Mouse (Mus musculus) limb, embryonic 11.5 days (tissue): ENCODE measurements at regions not wholly inside any gene's neighbourhood (a gene's known extent, or its start where the extent isn't known, plus 50 kb on each side); places are given as distances from the start of the nearest gene placed in this dataset.
A peak's percentile ranks its signal among the peaks of the same experiment; 100 is the strongest.

Source experiments
- ATAC-seq: fragments of 200-750 bp; cut with Nextera tagmentation; 2 replicates; pipeline ENCODE4 v1.8.0; 2017; ENCODE audit warnings: low read depth; ENCODE audit not compliant: insufficient number of reproducible peaks, low FRiP score, low TSS enrichment
- DNase-seq: peaks from one replicate; pipeline ENCODE4 v3.0.0-alpha.2; 2015; ENCODE audit warnings: low spot score
- H3K27ac ChIP-seq: fragments of 300-500 bp; sonication (generic); replicated peaks from 2 replicates; pipeline ENCODE4 v1.5.1; 2014; ENCODE audit warnings: low read depth, mild to moderate bottlenecking, low read length
- H3K27me3 ChIP-seq: fragments of 300-500 bp; sonication (generic); 2 replicates; pipeline ENCODE4 v1.6.1; 2014; ENCODE audit warnings: mild to moderate bottlenecking, low read length, mixed read lengths; ENCODE audit not compliant: control insufficient read depth, insufficient read depth
- H3K36me3 ChIP-seq: fragments of 300-500 bp; sonication (generic); 2 replicates; pipeline ENCODE4 v1.6.1; 2014; ENCODE audit warnings: mild to moderate bottlenecking, low read length, moderate library complexity, mixed read lengths; ENCODE audit not compliant: control insufficient read depth, insufficient read depth
- H3K4me1 ChIP-seq: fragments of 300-500 bp; sonication (generic); 2 replicates; pipeline ENCODE4 v1.6.1; 2014; ENCODE audit warnings: low read length, mixed read lengths; ENCODE audit not compliant: control insufficient read depth, insufficient read depth
- H3K4me2 ChIP-seq: fragments of 300-500 bp; sonication (generic); 2 replicates; pipeline ENCODE4 v1.6.1; 2014; ENCODE audit warnings: low read depth, mild to moderate bottlenecking, moderate library complexity; ENCODE audit not compliant: severe bottlenecking
- H3K4me3 ChIP-seq: fragments of 300-500 bp; sonication (generic); 2 replicates; pipeline ENCODE4 v1.5.1; 2014; ENCODE audit warnings: low read depth, low read length
- H3K9ac ChIP-seq: fragments of 300-500 bp; sonication (generic); 2 replicates; pipeline ENCODE4 v1.6.1; 2014; ENCODE audit warnings: mild to moderate bottlenecking, low read length
- H3K9me3 ChIP-seq: fragments of 300-500 bp; sonication (generic); 2 replicates; pipeline ENCODE4 v1.6.1; 2016; ENCODE audit warnings: low read length; ENCODE audit not compliant: control insufficient read depth
- WGBS: fragments of 180-500 bp; shearing (Covaris S2); extraction: QIAGEN DNeasy Blood & Tissue Kit; methylation state at CpG from one replicate; pipeline ENCODE4 v1.1.7; 2014; 5-methylcytosine and 5-hydroxymethylcytosine counted together

- H3K36me3 ChIP-seq, result no peaks in the 10 kb centered on the region
- H3K27me3 ChIP-seq, result no peaks in the 10 kb centered on the region
- no peaks in the 10 kb centered on the region for H3K4me1 ChIP-seq
- WGBS, result 87% methylated on average over 7 of the region's 7 CpGs
- no peak overlapping the region for H3K4me3 ChIP-seq
- H3K9ac ChIP-seq, result no peak overlapping the region
- H3K27ac ChIP-seq, result no peak overlapping the region
- ATAC-seq (no peak), DNase-seq (no peak)
- no peak overlapping the region for H3K4me2 ChIP-seq
- no peaks in the 10 kb centered on the region for H3K9me3 ChIP-seq
These were observed 392.9 kb upstream of the Igfbp3 start for GRCm38 (mm10) chr11:7606652-7607051.

GRCm38 (mm10) chr11:7592010-7592409 lies 378.3 kb upstream of the Igfbp3 start:
- Histone ChIP-seq H3K27me3 (no peaks in the 10 kb centered on the region), H3K4me3 (no peak overlapping the region), H3K27ac (no peak overlapping the region), H3K4me2 (no peak overlapping the region), H3K9ac (no peak overlapping the region), H3K9me3 (no peaks in the 10 kb centered on the region), H3K36me3 (no peaks in the 10 kb centered on the region), H3K4me1 (no peaks in the 10 kb centered on the region)
- ATAC-seq (no peak), DNase-seq (no peak)
- 86% methylated on average over 4 of the region's 4 CpGs for WGBS

GRCm38 (mm10) chr11:7583296-7583695 lies 369.6 kb upstream of the Igfbp3 start:
- no peaks in the 10 kb centered on the region for H3K27me3 ChIP-seq
- H3K9me3 ChIP-seq, result no peaks in the 10 kb centered on the region
- 90% methylated on average over 2 of the region's 2 CpGs for WGBS
- ATAC-seq (no peak), DNase-seq (no peak)
- no peaks in the 10 kb centered on the region for H3K36me3 ChIP-seq
- no peak overlapping the region for H3K4me2 ChIP-seq
- no peak overlapping the region for H3K9ac ChIP-seq
- no peak overlapping the region for H3K4me3 ChIP-seq
- no peaks in the 10 kb centered on the region for H3K4me1 ChIP-seq
- H3K27ac ChIP-seq, result no peak overlapping the region

DNA sequence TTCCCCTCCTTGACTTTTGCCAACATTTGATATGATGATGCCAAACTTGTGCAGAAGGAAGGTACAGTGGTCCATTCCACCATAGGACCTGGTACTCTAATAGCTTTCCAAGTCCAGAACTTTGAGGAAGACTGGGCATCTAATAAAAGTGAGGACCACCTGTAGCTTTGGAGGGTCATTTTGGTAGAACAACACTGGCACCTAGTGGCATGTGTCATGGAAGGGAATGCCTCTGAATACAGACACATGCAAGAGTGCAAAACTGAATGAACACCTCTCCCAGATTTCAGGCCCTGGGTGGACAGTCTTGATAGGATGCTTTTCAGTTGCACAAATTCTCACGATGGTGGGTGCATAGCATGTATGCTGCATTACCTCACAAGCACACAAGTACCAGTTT lies 354.8 kb upstream of the Igfbp3 start:
- 81% methylated on average over 1 of the region's 1 CpGs for WGBS
- ATAC-seq, result no peak
- Histone ChIP-seq H3K4me1 (no peaks in the 10 kb centered on the region), H3K36me3 (no peaks in the 10 kb centered on the region), H3K9ac (no peak overlapping the region), H3K9me3 (no peaks in the 10 kb centered on the region), H3K4me2 (no peak overlapping the region), H3K27ac (no peak overlapping the region), H3K27me3 (no peaks in the 10 kb centered on the region), H3K4me3 (no peak overlapping the region)
- peak; percentile 42 for DNase-seq

DNA sequence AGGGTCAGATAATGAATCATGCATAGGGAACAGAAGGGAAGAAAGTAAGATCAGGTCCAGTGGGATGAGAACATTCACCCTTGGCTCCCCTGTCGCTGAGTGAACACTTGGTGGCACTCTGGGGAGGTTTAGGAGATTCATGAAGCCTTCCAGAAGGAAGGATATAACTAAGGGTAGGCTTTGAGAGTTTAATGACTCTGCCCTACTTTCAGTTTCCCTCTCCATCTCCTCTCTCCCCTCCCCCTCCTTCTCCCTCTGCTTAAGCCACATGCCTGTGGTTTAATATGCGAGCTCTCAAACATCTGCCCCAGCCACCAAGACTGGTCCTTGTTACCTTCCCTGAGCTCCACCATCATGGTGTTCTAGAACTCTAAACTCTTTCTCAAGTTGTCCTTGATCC lies 348.3 kb upstream of the Igfbp3 start:
- Histone ChIP-seq H3K36me3 (no peaks in the 10 kb centered on the region), H3K27me3 (no peaks in the 10 kb centered on the region), H3K4me1 (no peaks in the 10 kb centered on the region), H3K4me2 (no peak overlapping the region), H3K9me3 (no peaks in the 10 kb centered on the region), H3K27ac (no peak overlapping the region), H3K4me3 (no peak overlapping the region), H3K9ac (no peak overlapping the region)
- ATAC-seq (no peak), DNase-seq (no peak)
- WGBS, result 53% methylated on average over 2 of the region's 2 CpGs

DNA sequence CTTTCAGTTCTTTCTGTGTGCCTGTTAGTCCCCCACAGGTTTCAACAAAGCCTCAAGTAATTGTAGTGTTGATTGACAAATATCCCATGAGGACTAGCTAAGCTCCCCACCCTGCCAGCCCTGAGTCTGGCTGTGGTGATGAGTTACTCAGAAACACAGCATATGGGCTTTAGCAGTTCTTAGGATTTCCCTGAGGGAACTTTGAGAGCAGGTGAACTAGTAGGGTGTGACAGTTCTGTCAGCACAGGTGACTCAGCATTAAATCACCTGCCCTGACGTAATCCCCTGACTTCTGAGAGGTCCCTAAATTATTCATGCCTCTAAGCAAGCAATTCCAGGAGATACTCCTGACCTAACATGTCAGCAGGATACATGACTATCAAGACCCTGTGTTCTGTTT lies 347.7 kb upstream of the Igfbp3 start:
- Histone ChIP-seq H3K36me3 (no peaks in the 10 kb centered on the region), H3K4me2 (no peak overlapping the region), H3K27ac (no peak overlapping the region), H3K27me3 (no peaks in the 10 kb centered on the region), H3K4me3 (no peak overlapping the region), H3K4me1 (no peaks in the 10 kb centered on the region), H3K9me3 (no peaks in the 10 kb centered on the region), H3K9ac (no peak overlapping the region)
- ATAC-seq (no peak), DNase-seq (no peak)
- WGBS, result 65% methylated on average over 1 of the region's 1 CpGs

- no peaks in the 10 kb centered on the region for H3K27me3 ChIP-seq
- H3K9me3 ChIP-seq, result no peaks in the 10 kb centered on the region
- no peak overlapping the region for H3K4me2 ChIP-seq
- H3K27ac ChIP-seq, result no peak overlapping the region
- ATAC-seq (no peak), DNase-seq (no peak)
- WGBS, result 82% methylated on average over 6 of the region's 6 CpGs
- no peak overlapping the region for H3K4me3 ChIP-seq
- H3K9ac ChIP-seq, result no peak overlapping the region
- H3K36me3 ChIP-seq, result no peaks in the 10 kb centered on the region
- no peaks in the 10 kb centered on the region for H3K4me1 ChIP-seq
These were observed 342.0 kb upstream of the Igfbp3 start for GRCm38 (mm10) chr11:7555613-7556274.

- no peak for DNase-seq
- 89% methylated on average over 3 of the region's 3 CpGs for WGBS
These were observed 338.4 kb upstream of the Igfbp3 start for GRCm38 (mm10) chr11:7552154-7552553.

DNA sequence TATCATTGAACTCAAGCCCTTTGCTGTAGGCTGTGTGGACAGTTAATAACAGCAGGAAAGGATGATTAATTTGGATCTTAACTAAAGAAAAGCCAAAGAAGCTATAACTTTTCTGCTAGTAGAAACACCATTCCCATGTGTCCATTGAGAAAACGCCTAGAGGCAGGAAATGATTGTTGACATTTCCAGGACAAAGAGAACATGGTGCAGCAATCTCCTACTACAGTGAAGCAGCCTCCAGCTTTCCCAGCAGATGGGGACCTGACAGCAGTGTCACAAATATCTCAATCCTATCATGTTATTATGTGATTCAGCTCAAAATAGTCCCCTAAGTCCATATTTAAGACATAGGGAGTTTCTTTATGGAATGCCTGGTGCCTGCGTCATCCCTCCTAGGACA lies 334.1 kb upstream of the Igfbp3 start:
- Histone ChIP-seq H3K4me2 (no peak overlapping the region), H3K4me3 (no peak overlapping the region), H3K27ac (no peak overlapping the region), H3K36me3 (no peaks in the 10 kb centered on the region), H3K9ac (no peak overlapping the region), H3K27me3 (no peaks in the 10 kb centered on the region), H3K4me1 (no peaks in the 10 kb centered on the region), H3K9me3 (no peaks in the 10 kb centered on the region)
- 81% methylated on average over 2 of the region's 2 CpGs for WGBS
- no peak for DNase-seq
- ATAC-seq, result no peak

More at GRCm38 (mm10) chr11:7552154-7552553, 338.4 kb upstream of the Igfbp3 start:
- H3K27ac ChIP-seq, result no peak overlapping the region
- H3K4me1 ChIP-seq, result no peaks in the 10 kb centered on the region
- H3K4me2 ChIP-seq, result no peak overlapping the region
- no peak overlapping the region for H3K4me3 ChIP-seq
- ATAC-seq, result no peak
- H3K36me3 ChIP-seq, result no peaks in the 10 kb centered on the region
- H3K9ac ChIP-seq, result no peak overlapping the region
- H3K9me3 ChIP-seq, result no peaks in the 10 kb centered on the region
- H3K27me3 ChIP-seq, result no peaks in the 10 kb centered on the region
